Mouse (Mus musculus): Measurements from ENCODE around the gene Slc27a2. TPM values are rescaled to one million over a fixed set of nuclear protein-coding genes. Genes with fewer than 3 reads are reported as not detected.
"Not testable (repeated sequence)": the region's sequence is repeated elsewhere in the genome, so short reads cannot be mapped to it uniquely, and the experiment has no call there.

Slc27a2 gene
- polyA plus RNA-seq, 1 experiment from 2014 or later, result 10.8 TPM

DNA sequence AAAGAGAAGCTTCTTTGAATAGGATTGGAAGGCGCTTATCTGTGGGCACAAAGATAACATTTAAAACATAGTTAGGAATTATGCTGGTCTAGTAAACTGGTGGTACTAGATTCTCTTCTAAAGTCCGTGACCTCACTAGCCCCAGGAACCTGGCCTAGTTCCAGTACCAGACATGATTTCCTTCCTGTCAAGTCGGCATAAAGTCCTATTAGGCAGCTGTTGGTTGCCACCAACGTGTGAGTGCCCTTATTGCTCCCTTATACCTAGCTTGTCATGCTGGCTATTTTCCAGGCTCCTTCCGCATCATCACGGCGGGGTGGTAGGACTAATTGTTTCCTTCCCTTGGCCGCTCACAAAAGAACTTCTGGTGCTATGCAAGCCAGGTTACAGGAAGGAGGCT, 30.2 kb upstream of the Slc27a2 start:
- ATAC-seq (ENCODE audit: low read depth) (no peak), DNase-seq (ENCODE audit: low spot score) (no peak)
- no peaks in the 10 kb centered on the region for H3K4me1 ChIP-seq (ENCODE audit: control insufficient read depth, insufficient read depth, low read length)
- H3K27ac ChIP-seq (replicated peaks; ENCODE audit: low read depth, low read length), result no peak overlapping the region
- H3K4me3 ChIP-seq (ENCODE audit: low read depth, low read length), result no peak overlapping the region
- H3K9ac ChIP-seq (ENCODE audit: low read depth, low read length), result no peak overlapping the region
- H3K4me2 ChIP-seq (ENCODE audit: low read depth, low read length), result no peak overlapping the region
- H3K36me3 ChIP-seq (ENCODE audit: control insufficient read depth, insufficient read depth, low read length), result no peaks in the 10 kb centered on the region
- H3K27me3 ChIP-seq (replicated peaks; ENCODE audit: control insufficient read depth, insufficient read depth, low read length), result no peaks in the 10 kb centered on the region
- WGBS, result 56% methylated on average over 8 of the region's 8 CpGs
- H3K9me3 ChIP-seq (ENCODE audit: control insufficient read depth, low read length), result no peaks in the 10 kb centered on the region

DNA sequence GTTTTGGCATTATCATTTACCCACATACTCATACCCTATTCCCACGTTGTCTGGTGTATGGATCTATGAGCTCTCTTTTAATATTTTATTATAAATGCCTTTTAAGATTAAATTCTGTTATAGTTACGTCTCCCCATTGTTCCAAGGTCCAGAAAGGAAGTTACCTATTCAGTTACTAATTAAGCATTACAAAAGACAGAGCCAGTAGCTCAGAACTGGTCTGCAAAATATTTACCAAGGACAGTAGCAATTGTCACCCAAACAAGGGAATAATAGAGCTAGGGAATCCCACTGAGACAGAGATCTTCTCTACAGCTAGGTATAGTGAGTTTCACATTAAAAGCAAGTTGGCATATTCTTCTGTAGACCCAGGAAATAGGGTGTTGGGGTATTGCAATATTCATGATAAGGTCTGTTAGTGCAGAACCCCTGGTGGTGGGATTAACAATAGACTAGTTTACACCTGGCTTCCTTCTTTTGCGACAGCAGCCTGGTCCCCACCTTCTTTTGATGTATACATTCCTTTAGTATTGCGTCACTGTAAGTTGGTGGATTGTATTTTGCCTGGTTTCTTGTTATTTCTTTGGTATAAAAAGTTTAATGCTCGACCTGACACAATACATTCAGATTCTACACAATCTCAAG, 29.0 kb upstream of the Slc27a2 start:
- H3K27ac ChIP-seq (replicated peaks; ENCODE audit: low read depth, low read length); ATAC-seq (ENCODE audit: low read depth); H3K36me3 ChIP-seq (ENCODE audit: control insufficient read depth, insufficient read depth, low read length); H3K4me1 ChIP-seq (ENCODE audit: control insufficient read depth, insufficient read depth, low read length); H3K9me3 ChIP-seq (ENCODE audit: control insufficient read depth, low read length); H3K4me2 ChIP-seq (ENCODE audit: low read depth, low read length); H3K27me3 ChIP-seq (replicated peaks; ENCODE audit: control insufficient read depth, insufficient read depth, low read length); H3K4me3 ChIP-seq (ENCODE audit: low read depth, low read length); H3K9ac ChIP-seq (ENCODE audit: low read depth, low read length); DNase-seq (ENCODE audit: low spot score): not testable (repeated sequence)
- 64% methylated on average over 5 of the region's 5 CpGs for WGBS

DNA sequence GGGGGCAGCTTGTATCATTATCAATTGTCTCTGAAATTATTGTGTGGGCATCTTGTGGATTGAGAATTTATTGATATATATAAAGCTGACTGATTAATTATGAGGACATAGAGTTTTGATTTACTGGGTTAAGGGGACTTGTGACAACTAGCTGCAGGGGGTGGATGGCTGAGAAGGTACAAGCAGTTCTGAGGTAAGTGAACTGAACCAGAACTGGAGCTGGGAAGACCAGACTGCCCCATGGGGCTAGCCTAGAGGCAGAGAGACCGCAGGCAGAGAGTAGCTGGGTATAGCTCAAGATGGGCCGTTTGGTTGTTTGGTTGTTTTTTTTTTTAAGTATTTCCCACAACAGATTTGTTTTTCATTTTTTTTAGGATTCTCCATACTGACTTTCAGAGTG, 27.9 kb upstream of the Slc27a2 start:
- 80% methylated on average over 2 of the region's 2 CpGs for WGBS
- Histone ChIP-seq H3K4me3 (ENCODE audit: low read depth, low read length) (no peak overlapping the region), H3K4me1 (ENCODE audit: control insufficient read depth, insufficient read depth, low read length) (no peaks in the 10 kb centered on the region), H3K27me3 (replicated peaks; ENCODE audit: control insufficient read depth, insufficient read depth, low read length) (no peaks in the 10 kb centered on the region), H3K9me3 (ENCODE audit: control insufficient read depth, low read length) (no peaks in the 10 kb centered on the region), H3K4me2 (ENCODE audit: low read depth, low read length) (no peak overlapping the region), H3K27ac (replicated peaks; ENCODE audit: low read depth, low read length) (no peak overlapping the region), H3K9ac (ENCODE audit: low read depth, low read length) (no peak overlapping the region), H3K36me3 (ENCODE audit: control insufficient read depth, insufficient read depth, low read length) (no peaks in the 10 kb centered on the region)
- no peak for ATAC-seq (ENCODE audit: low read depth)
- no peak for DNase-seq (ENCODE audit: low spot score)

DNA sequence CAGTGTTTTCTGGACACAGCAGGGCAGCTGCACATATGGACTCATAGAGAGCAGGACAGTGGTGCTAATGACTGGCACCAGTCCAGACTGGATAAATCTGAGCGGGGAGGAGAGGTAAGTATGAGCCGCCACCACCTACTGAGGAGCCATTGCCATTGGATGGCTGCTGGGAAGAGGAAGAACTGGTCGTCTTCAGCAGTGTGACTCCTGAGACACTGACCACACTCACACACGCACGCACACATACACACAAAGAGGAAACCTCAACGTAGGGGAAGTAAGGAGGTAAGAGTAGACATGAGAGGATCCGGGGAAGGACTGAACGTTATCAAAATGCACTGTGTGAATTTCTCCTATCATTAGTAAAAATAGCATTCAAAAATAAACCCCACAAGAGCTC, 24.7 kb upstream of the Slc27a2 start:
- no peaks in the 10 kb centered on the region for H3K9me3 ChIP-seq (ENCODE audit: control insufficient read depth, low read length)
- no peaks in the 10 kb centered on the region for H3K36me3 ChIP-seq (ENCODE audit: control insufficient read depth, insufficient read depth, low read length)
- DNase-seq (ENCODE audit: low spot score) (no peak), ATAC-seq (ENCODE audit: low read depth) (no peak)
- no peak overlapping the region for H3K4me2 ChIP-seq (ENCODE audit: low read depth, low read length)
- no peak overlapping the region for H3K27ac ChIP-seq (replicated peaks; ENCODE audit: low read depth, low read length)
- H3K4me3 ChIP-seq (ENCODE audit: low read depth, low read length), result no peak overlapping the region
- H3K9ac ChIP-seq (ENCODE audit: low read depth, low read length), result no peak overlapping the region
- 90% methylated on average over 8 of the region's 8 CpGs for WGBS
- no peaks in the 10 kb centered on the region for H3K4me1 ChIP-seq (ENCODE audit: control insufficient read depth, insufficient read depth, low read length)
- no peaks in the 10 kb centered on the region for H3K27me3 ChIP-seq (replicated peaks; ENCODE audit: control insufficient read depth, insufficient read depth, low read length)

DNA sequence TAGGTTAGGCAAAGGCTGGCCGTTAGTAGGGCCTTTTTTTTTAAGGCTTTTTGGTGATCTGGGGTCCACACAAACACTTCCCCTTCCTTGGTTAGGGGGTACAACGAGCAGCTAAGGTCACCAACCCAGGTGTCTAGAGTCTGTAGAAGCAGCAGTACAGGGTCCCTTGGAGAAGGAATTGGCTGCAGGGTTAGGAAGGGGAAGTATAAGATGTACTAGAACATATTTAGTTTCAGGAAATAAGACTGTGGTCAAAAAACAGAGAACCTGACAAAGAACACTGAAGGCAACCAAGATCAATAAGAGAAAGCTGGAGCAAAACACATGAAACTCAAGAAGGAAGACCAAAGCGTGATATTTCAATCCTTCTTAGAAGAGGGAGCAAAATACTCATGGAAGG, 21.6 kb upstream of the Slc27a2 start:
- no peaks in the 10 kb centered on the region for H3K9me3 ChIP-seq (ENCODE audit: control insufficient read depth, low read length)
- no peak overlapping the region for H3K9ac ChIP-seq (ENCODE audit: low read depth, low read length)
- ATAC-seq (ENCODE audit: low read depth) (no peak), DNase-seq (ENCODE audit: low spot score) (no peak)
- no peaks in the 10 kb centered on the region for H3K36me3 ChIP-seq (ENCODE audit: control insufficient read depth, insufficient read depth, low read length)
- 80% methylated on average over 3 of the region's 3 CpGs for WGBS
- H3K4me2 ChIP-seq (ENCODE audit: low read depth, low read length), result no peak overlapping the region
- no peaks in the 10 kb centered on the region for H3K27me3 ChIP-seq (replicated peaks; ENCODE audit: control insufficient read depth, insufficient read depth, low read length)
- H3K4me1 ChIP-seq (ENCODE audit: control insufficient read depth, insufficient read depth, low read length), result no peaks in the 10 kb centered on the region
- H3K4me3 ChIP-seq (ENCODE audit: low read depth, low read length), result no peak overlapping the region
- no peak overlapping the region for H3K27ac ChIP-seq (replicated peaks; ENCODE audit: low read depth, low read length)

DNA sequence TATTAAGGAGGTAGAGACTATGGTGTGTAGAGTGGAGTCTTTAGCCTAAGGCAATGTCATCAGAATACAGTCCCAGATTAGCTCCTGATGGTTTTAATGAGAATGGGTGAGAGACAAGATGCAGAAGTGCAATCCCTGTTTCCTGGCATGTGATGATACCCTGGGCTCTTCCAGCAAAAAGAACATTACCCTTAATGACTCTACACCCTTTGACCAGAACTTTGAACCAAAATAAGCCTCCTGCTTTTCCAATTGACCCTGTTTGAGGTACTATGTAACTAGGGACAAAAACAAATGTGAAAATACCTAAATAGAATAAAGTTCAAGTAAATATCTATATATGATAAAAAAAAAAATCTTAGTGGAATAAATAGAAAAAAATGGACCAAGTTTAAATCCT, 14.6 kb upstream of the Slc27a2 start:
- ATAC-seq (ENCODE audit: low read depth), result no peak
- Histone ChIP-seq H3K27me3 (replicated peaks; ENCODE audit: control insufficient read depth, insufficient read depth, low read length) (no peaks in the 10 kb centered on the region), H3K4me3 (ENCODE audit: low read depth, low read length) (no peak overlapping the region), H3K36me3 (ENCODE audit: control insufficient read depth, insufficient read depth, low read length) (no peaks in the 10 kb centered on the region), H3K4me2 (ENCODE audit: low read depth, low read length) (no peak overlapping the region), H3K9ac (ENCODE audit: low read depth, low read length) (no peak overlapping the region), H3K9me3 (ENCODE audit: control insufficient read depth, low read length) (no peaks in the 10 kb centered on the region), H3K27ac (replicated peaks; ENCODE audit: low read depth, low read length) (no peak overlapping the region), H3K4me1 (ENCODE audit: control insufficient read depth, insufficient read depth, low read length) (no peaks in the 10 kb centered on the region)
- DNase-seq (ENCODE audit: low spot score), result no peak

DNA sequence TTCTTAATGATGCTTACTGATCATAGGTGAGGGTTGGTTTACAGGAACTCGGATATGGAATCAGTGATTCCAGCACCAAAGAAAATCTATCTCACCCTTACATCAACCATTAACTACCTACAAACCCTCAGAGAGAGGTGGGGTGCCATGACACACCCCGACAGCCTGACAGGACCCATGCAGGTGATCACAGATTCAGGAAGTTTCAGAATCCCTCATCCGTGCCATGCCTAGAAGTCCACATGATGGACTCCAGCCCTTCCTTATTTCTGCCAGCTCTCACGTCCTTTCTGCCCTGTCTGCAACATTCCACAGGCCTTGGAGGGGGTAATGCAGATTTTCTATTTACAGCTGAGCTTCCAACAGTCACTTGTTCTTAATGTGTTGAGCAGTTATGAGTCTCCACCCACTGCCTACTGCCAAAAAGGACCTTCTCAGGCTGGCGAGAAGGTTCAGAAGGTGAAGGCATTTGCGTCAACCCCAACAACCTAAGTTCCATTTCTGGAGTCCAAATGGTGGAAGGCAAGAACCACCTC, 11.7 kb upstream of the Slc27a2 start:
- Histone ChIP-seq H3K27ac (replicated peaks; ENCODE audit: low read depth, low read length) (no peak overlapping the region), H3K4me1 (ENCODE audit: control insufficient read depth, insufficient read depth, low read length) (no peaks in the 10 kb centered on the region), H3K4me2 (ENCODE audit: low read depth, low read length) (no peak overlapping the region), H3K9me3 (ENCODE audit: control insufficient read depth, low read length) (no peaks in the 10 kb centered on the region), H3K9ac (ENCODE audit: low read depth, low read length) (no peak overlapping the region), H3K36me3 (ENCODE audit: control insufficient read depth, insufficient read depth, low read length) (no peaks in the 10 kb centered on the region), H3K4me3 (ENCODE audit: low read depth, low read length) (no peak overlapping the region), H3K27me3 (replicated peaks; ENCODE audit: control insufficient read depth, insufficient read depth, low read length) (no peaks in the 10 kb centered on the region)
- WGBS, result 82% methylated on average over 6 of the region's 6 CpGs
- no peak for ATAC-seq (ENCODE audit: low read depth)
- no peak for DNase-seq (ENCODE audit: low spot score)

DNA sequence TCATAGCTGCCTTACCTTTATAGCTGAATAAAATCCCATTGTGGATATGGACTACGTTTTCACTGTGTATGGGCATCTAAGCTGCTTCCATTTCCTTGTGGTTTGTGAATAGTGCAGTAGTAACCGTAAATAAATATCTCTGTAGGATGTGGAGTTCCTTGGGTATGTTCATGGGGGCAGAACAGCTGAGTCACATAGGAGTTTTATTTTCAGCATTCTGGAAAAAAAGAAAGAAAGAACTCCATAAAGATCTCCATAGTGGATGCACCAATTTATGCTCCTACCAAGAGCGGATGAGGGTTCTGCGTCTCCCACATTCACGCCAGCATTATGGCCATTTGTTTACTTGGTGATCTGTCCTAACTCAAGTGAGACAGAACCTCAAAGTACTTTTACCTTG, 10.0 kb upstream of the Slc27a2 start:
- Histone ChIP-seq H3K27me3 (replicated peaks; ENCODE audit: control insufficient read depth, insufficient read depth, low read length) (no peaks in the 10 kb centered on the region), H3K4me1 (ENCODE audit: control insufficient read depth, insufficient read depth, low read length) (no peaks in the 10 kb centered on the region), H3K9ac (ENCODE audit: low read depth, low read length) (no peak overlapping the region), H3K4me2 (ENCODE audit: low read depth, low read length) (no peak overlapping the region), H3K9me3 (ENCODE audit: control insufficient read depth, low read length) (no peaks in the 10 kb centered on the region), H3K4me3 (ENCODE audit: low read depth, low read length) (no peak overlapping the region), H3K36me3 (ENCODE audit: control insufficient read depth, insufficient read depth, low read length) (no peaks in the 10 kb centered on the region), H3K27ac (replicated peaks; ENCODE audit: low read depth, low read length) (no peak overlapping the region)
- no peak for ATAC-seq (ENCODE audit: low read depth)
- DNase-seq (ENCODE audit: low spot score), result no peak
- WGBS, result 92% methylated on average over 5 of the region's 5 CpGs

DNA sequence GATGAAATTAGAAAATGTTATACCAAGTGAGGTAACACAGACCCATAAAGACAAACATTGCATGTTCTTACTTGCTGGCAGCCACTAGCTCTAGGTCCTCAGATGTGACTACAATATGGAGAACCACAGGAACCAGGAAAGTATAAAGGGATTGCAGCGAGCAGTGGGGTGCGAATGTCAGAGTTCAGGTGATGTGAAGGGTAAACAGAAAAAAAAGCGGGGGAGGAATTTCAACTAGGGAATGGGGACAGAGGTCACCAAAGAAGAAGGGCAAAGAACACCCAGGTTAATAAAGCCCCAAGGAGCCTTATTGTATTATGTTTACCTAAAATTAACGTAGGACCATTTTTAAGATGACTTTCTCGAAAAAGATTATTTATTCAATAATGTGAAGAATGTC, 6.9 kb upstream of the Slc27a2 start:
- H3K9ac ChIP-seq (ENCODE audit: low read depth, low read length), result no peak overlapping the region
- H3K4me3 ChIP-seq (ENCODE audit: low read depth, low read length), result no peak overlapping the region
- no peak overlapping the region for H3K4me2 ChIP-seq (ENCODE audit: low read depth, low read length)
- no peak overlapping the region for H3K27ac ChIP-seq (replicated peaks; ENCODE audit: low read depth, low read length)
- WGBS, result 65% methylated on average over 5 of the region's 5 CpGs
- no peaks in the 10 kb centered on the region for H3K9me3 ChIP-seq (ENCODE audit: control insufficient read depth, low read length)
- no peaks in the 10 kb centered on the region for H3K4me1 ChIP-seq (ENCODE audit: control insufficient read depth, insufficient read depth, low read length)
- H3K36me3 ChIP-seq (ENCODE audit: control insufficient read depth, insufficient read depth, low read length), result no peaks in the 10 kb centered on the region
- no peak for ATAC-seq (ENCODE audit: low read depth)
- H3K27me3 ChIP-seq (replicated peaks; ENCODE audit: control insufficient read depth, insufficient read depth, low read length), result no peaks in the 10 kb centered on the region; the same call in 1 of the 2 replicates
- DNase-seq (ENCODE audit: low spot score), result no peak
